Mouse (Mus musculus): ENCODE data around the gene Disp3. TPM values are rescaled to one million over a fixed set of nuclear protein-coding genes. Genes with fewer than 3 reads are reported as not detected.

Disp3 gene
- total RNA-seq (2021) = 10 to 100 TPM; 12.9 to 18.3 TPM

GRCm38 (mm10) chr4:148287476-148288054 lies at the start of gene Disp3:
Gene Disp3, minus strand, starts transcription at chr4:148287965.
- no peak for DNase-seq
- intact Hi-C loops (cut with DNase I) = loop anchor here (2.0 to 5.0 kb wide), 2 partner anchors 113 to 150 kb away; no protein-coding TSS in a partner anchor

DNA sequence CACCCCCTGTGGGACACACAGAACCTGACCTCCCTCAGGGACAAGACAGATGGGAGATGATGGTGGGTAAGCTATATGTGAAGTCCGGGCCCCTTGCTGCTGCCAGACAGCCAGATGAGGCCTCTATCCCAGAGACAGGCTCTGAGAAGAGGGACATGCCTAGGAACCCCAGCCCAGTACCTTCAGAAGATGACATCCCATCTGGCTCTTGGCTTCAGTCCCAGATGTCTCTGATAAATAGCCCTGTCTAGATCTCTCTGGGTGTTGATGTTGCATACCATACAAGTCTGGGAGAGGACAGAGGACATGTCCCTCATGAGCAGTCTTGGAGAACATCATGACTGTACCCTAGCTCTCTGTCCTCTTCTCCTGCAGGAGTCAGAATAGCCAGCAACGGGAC lies 42.5 kb upstream of the Disp3 start:
- DNase-seq = no peak
- intact Hi-C loops (cut with DNase I) = no loop called here

GRCm38 (mm10) chr4:148329431-148329830 lies 41.7 kb upstream of the Disp3 start:
- DNase-seq = no peak
- intact Hi-C loops (cut with DNase I) = no loop called here

GRCm38 (mm10) chr4:148328237-148328636 lies 40.5 kb upstream of the Disp3 start:
- intact Hi-C loops (cut with DNase I) = no loop called here
- DNase-seq = no peak

DNA sequence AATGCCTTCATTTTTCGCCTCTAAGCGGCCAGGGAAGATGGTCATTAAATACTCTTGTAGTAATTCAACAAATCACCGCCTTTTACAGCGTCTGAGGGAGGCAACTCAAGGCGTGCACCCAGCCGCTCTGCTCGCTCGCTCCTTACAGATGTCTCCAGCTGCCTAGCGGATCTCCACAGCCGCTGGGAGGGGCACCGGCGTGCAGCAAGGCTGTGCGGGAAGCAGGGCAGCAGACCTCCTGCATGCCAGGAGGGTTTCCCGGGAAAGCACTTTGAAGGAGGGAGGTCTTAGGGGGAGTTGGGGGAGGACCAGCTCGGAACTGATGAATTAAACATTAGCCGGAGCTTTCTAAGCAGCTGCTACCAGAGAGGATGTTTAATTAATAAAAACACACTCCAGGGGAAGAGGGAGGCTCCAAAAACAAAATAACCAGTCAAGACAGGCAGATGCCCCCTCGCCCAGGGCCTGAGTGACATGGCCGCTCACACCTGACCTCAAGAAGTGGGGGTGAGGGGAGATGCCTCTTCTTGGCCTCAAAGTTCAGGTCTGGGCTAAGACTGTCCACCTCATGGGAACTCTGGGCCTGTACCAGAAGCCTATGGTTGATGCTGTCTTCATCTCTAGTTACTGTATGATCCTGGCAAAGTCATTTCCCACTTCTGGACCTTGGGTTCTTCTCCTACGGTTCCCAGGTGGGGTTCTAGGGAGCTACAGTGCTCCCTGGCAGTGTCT lies 39.7 kb upstream of the Disp3 start:
- intact Hi-C loops (cut with DNase I) = no loop called here
- DNase-seq = no peak

GRCm38 (mm10) chr4:148326791-148327190 lies 39.0 kb upstream of the Disp3 start:
- intact Hi-C loops (cut with DNase I) = no loop called here
- no peak for DNase-seq

DNA sequence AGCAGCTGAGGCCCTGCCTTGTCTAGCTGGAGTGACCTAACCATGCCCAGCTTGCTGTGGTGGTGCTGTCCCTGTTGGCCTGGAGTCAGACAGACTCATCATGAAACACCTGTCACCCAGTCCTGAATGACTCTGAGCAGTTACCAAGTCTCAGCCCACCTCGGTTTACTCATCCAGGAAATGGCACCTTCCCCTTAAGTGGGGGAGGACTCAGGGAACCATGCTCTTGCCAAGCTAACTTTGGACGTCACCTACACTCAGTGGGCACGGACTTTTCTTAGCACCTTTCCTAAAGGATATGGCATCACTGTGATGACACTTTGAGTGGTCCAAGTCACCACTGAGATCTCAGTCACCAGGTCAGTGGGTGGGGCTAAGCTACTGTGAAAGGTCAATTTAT lies 38.2 kb upstream of the Disp3 start:
- intact Hi-C loops (cut with DNase I) = no loop called here
- DNase-seq = no peak

DNA sequence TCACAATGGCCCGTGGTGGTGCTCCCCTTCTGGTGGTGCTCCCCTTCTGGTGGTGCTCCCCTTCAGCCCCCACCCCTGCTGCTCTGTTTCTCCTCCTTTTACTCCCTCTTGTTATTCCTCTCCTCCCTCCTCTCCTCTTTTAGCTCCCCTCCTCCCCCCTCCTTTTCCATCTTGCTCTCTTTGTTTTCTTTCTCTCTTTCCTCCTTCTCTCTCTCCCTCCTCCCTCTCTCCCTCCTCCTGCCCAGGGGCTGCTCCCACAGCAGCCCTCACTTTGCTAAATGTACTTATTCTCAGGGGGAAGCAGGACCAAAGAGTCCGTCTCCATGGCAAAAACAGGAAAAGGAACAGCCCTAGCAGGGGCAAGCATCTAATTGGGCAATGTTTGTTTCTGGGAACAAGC lies 37.3 kb upstream of the Disp3 start:
- DNase-seq = no peak
- intact Hi-C loops (cut with DNase I) = no loop called here

GRCm38 (mm10) chr4:148322152-148322551 lies 34.4 kb upstream of the Disp3 start:
- DNase-seq = no peak
- intact Hi-C loops (cut with DNase I) = no loop called here

DNA sequence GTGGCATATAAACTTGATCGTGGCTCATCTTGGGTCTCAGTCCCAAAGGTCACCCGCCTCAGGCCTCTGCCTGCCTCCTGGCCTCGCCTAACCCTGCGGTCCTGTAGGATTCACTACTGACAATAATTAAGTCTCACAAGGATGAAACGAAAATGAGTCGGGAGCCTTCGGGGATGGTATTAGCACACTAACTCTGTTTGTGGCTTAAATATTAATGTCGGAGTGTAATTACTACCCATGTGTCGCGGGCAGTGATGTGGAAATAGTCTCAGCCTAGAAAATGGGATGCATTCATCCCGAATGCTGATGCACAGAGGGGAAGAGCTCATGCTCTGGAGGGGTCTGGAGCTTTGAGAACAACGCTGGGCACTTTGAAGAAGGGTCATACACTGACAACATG lies 31.6 kb upstream of the Disp3 start:
- no peak for DNase-seq
- intact Hi-C loops (cut with DNase I) = no loop called here

DNA sequence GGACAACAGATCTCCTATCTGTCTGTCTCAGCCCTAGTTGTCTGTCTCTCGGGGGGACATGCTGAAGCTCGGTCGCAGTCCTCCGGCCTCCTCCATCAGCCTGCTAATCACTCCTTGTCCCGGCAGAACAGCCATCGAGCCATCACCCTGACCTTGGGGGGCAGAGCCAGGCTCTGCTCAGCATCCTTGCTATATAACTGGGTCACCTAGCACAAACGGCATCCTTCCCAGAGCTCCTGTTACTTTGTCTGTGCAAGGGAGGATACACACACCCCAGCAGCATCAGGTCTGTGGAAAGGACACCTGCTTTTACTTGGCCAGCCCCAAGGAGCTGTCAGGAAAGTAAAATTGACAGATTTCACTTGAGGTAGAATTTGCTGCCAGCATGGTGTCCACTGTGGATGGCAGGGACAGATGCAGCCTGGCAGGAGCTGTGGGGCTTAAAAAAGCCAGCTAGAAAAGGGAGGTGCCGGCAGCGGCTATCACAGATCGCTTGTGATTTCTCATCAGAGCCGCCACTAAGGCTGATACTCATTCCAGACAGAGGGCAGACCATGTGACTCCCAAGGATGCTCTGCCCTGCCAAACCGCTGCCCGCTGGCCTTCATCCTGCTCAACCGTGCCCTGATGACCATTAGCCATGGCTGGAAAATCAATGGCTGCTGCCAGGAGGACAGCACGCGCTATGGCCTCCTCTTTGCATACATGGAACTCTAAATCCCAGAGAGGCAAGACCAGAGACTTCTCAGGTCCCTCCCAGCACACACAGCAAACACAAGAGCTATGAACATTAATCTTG lies 27.8 kb upstream of the Disp3 start:
- peak; percentile 61 for DNase-seq
- intact Hi-C loops (cut with DNase I) = no loop called here

GRCm38 (mm10) chr4:148314396-148314795 lies 26.6 kb upstream of the Disp3 start:
- intact Hi-C loops (cut with DNase I) = no loop called here
- peak; percentile 40 for DNase-seq

GRCm38 (mm10) chr4:148313601-148314000 lies 25.8 kb upstream of the Disp3 start:
- intact Hi-C loops (cut with DNase I) = no loop called here
- DNase-seq = no peak

DNA sequence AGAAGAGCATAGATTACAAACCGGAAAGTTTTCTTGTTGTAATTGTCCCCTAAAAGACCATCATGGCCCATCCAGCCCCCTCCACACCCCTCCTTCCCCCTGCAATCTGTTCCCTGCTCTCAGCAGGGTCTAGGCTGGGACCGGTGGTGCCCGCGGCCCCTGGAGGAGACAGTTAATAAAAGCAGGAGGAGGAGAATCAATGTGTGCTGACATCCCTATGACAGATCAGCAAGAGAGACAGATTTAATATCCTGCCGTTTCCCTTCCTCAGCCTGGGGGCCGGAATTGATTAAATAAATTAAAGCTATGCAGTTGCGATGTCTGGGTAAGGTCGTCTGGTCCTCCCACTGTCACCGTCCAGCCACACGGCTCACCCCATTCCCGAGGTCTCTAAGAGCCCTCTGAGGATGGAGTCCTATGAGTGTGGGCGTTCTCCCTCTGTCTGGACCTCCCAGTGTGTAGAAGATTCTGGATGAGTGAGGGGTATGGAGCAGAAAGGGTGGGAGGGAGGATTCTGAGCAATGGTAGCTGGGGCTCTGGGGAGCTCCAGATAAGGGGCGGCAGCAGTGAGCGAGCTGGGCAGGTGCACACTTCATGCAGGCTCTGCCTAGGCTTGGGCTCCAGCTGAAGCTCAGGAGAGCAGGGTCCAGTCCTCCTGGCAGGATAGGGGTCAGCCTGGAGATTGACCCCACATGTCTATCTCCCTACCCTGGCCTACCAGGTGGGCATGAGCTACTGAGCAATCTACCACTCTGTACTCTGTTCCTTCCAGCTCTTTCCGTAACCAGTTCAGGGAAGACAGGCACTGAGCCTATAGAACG lies 24.7 kb upstream of the Disp3 start:
- intact Hi-C loops (cut with DNase I) = no loop called here
- DNase-seq = no peak

DNA sequence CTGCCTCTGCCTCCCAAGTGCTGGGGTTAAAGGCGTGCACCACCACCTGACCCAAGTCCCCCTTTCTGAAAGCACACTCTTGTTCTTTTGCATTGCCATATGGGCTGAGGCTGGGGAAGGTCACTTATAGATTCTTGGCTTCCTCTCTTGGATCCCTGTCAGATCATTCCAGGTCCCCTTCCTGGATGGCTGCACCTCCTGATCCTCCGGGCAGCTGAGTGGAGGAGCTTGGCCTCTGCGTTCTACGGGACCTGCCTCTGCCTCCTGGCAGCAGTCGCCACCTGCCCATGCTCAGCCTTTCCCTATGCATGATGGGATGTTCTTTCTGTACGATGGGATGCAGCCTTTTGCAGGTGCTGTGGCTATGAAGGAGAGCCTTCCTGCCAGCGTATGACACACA lies 23.1 kb upstream of the Disp3 start:
- DNase-seq = no peak
- intact Hi-C loops (cut with DNase I) = no loop called here

DNA sequence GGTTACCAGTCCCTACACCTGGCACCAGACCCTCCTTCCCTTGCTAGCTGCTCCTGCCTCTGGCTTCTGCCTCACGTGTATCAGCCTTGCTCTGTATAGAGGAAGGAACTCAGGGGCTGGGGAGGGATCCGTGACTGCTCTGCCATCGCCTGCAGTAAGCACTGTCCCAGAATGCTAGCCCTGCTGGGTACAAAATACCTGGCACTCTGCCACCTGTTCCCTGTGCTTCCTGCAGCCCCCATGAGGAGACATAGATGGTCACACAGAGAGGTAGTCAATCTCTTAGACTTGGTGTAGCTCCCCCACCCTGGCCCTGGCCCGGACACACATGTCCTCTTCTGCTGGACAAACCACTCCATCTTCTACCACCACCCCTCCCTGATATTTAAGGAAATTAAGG lies 22.4 kb upstream of the Disp3 start:
- no peak for DNase-seq
- intact Hi-C loops (cut with DNase I) = no loop called here

DNA sequence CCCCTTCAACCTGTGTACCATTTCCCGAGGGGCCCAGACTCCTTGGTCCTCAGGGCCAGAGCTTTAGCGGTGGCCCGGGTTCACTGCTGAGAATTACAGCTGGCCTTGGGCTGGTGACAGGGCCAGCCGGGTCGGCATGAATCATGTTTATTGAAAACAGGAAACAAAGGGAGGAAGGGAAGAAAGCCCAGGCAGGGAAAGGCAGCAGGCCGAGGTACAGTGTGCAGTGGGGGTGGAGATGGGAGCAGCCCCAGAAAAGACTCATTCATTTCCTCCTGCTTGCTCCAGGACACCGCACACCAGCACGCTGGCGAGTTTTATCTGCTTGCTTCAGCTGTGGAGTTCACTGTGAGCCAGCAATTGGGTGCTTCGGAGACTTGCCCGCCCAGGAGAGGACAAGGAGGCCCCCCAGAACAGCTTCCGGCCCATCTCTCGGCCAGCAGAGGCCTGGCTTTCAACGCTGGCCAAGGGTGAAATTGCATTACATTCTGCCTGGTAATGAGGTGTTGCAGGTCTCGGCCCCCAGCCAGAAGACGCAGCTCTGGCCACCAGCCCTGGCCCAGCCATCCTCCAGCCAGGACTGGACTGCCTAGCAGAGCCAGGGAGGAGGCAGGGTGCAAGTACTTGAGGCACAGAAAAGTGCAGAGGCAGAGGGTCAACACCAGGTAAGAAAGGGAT lies 18.8 kb upstream of the Disp3 start:
- peak; percentile 83 for DNase-seq
- intact Hi-C loops (cut with DNase I) = no loop called here

- intact Hi-C loops (cut with DNase I) = no loop called here
- DNase-seq = no peak
Observed at GRCm38 (mm10) chr4:148298720-148299119, 11.0 kb upstream of the Disp3 start.

- no peak for DNase-seq
- intact Hi-C loops (cut with DNase I) = no loop called here
Observed at GRCm38 (mm10) chr4:148297640-148298039, 9.9 kb upstream of the Disp3 start.

DNA sequence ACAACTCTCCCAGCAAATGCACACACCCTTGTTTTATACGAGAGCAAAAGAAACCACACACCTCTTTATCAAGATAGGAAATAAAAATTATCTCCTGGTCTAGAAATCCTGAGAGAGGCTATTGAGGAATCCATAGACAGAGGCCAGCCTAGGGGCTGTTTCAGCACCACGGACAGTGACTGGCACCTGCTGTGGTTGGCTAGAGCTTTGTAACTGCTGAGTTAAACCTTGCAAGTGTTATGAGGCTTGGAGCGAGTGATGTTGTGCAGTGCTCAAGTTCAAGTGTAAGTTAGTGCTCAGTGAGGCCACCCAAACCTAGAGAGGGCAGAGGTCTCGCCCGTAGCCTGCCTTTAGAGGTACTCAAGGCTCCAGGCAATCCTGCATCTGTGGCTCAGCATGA lies 5.6 kb upstream of the Disp3 start:
- intact Hi-C loops (cut with DNase I) = no loop called here
- DNase-seq = no peak

All from left cerebral cortex, postnatal 4 days (tissue).